ENCODE assay signal across 8 mouse cellular contexts in the genomic region with DNA sequence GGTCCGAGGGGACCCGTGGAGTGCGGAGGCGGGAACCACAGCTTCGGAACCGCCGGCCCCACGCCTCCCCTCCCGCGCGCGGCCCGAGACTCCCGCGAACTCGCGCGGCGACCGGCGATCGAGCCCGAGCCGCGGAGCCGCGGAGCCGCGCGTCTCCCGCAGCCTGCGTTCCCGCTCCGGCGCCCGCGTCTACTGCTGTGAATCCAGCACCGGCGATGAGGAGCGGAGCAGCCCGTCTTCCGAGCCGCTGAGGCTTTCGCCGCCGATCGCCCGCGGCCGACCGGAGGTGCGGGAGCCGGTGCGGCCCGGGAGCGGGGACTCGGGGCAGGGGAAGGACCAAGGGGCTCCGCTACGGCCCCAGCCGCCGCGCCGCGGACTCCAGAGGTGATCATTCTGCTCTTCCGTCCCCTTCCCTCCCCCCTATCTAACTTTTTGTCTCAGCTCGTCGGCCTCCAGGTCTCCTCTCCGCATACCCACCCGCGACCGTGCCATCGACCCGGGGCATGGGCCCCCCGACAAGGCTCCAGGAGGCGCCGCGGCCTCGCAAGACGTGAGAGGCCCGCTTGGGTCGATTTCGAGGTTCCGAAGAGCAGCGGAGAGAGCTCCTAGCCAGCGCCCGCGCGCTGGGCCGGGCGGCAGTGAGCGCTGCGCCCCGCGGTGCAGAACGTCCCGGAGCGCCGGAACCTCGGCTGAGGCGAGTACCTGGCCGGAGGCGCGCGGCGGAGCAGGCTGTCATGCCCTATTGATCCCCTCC. TPM values are rescaled to one million over a fixed set of nuclear protein-coding genes. Genes with fewer than 3 reads are reported as not detected.
DNase-seq lines count a peak whose midpoint lies in the region; ATAC-seq lines count a peak whose summit lies in the region.

No protein-coding gene starts in this region.

- peak; percentile 66 for DNase-seq in embryo, embryonic 11 days
- DNase-seq in embryo, embryonic 10 days (ENCODE audit: low spot score) = no peak
- DNase-seq in thymus, postnatal 4 days = peak; percentile 54
- no peak for DNase-seq in thymus, postnatal 0 days (ENCODE audit: low spot score)
- DNase-seq in heart, postnatal 4 days = peak; percentile 53
- DNase-seq in liver, embryonic 13.5 days = no peak
- DNase-seq in cerebellum, postnatal 36 days = no peak

- H3K4me1 ChIP-seq in liver, embryonic 13.5 days (replicated peaks) = peaks cover 20% of the 10 kb centered on the region
- peaks cover 51% of the 10 kb centered on the region; the same call in 1 of the 2 replicates for H3K4me1 ChIP-seq in stomach, embryonic 14.5 days (ENCODE audit: control insufficient read depth, insufficient read depth, low read length)

- no peak for ATAC-seq in liver, embryonic 13.5 days (ENCODE audit: low read depth)
- ATAC-seq in stomach, embryonic 14.5 days (ENCODE audit: insufficient number of reproducible peaks, insufficient read depth, low FRiP score, low read depth) = no peak

- no peaks in the 10 kb centered on the region for H3K9me3 ChIP-seq in liver, embryonic 13.5 days (replicated peaks)
- H3K9me3 ChIP-seq in stomach, embryonic 14.5 days (ENCODE audit: control insufficient read depth, low read depth, low read length) = no peaks in the 10 kb centered on the region

- 0 out of 2 replicates have a peak, but pooled peaks cover 5% of the 10 kb centered on the region for H3K36me3 ChIP-seq in liver, embryonic 13.5 days
- H3K36me3 ChIP-seq in stomach, embryonic 14.5 days (ENCODE audit: control insufficient read depth, insufficient read depth, low read length) = peaks cover 22% of the 10 kb centered on the region; the same call in 1 of the 2 replicates

- under 1% methylated on average over 76 of the region's 105 CpGs for WGBS in liver, embryonic 13.5 days (ENCODE audit: insufficient replicate concordance)
- WGBS in stomach, embryonic 14.5 days = under 1% methylated on average over 90 of the region's 105 CpGs

- H3K27me3 ChIP-seq in liver, embryonic 13.5 days = peaks cover 94% of the 10 kb centered on the region
- H3K27me3 ChIP-seq in stomach, embryonic 14.5 days (ENCODE audit: control insufficient read depth, insufficient read depth, low read length) = no peaks in the 10 kb centered on the region

- peak overlapping the region; percentile 61 for H3K4me3 ChIP-seq in liver, embryonic 13.5 days (replicated peaks)
- peak overlapping the region; percentile 92 for H3K4me3 ChIP-seq in stomach, embryonic 14.5 days (ENCODE audit: low read depth, low read length)

- peak overlapping the region; percentile 63 for H3K9ac ChIP-seq in liver, embryonic 13.5 days
- H3K9ac ChIP-seq in stomach, embryonic 14.5 days (replicated peaks; ENCODE audit: low read depth, low read length) = peak overlapping the region; percentile 91

- H3K4me2 ChIP-seq in liver, embryonic 13.5 days = peak overlapping the region; percentile 66
- H3K4me2 ChIP-seq in stomach, embryonic 14.5 days (replicated peaks; ENCODE audit: low read depth, low read length) = peak overlapping the region; percentile 92

- H3K27ac ChIP-seq in liver, embryonic 13.5 days = no peak overlapping the region
- H3K27ac ChIP-seq in stomach, embryonic 14.5 days (ENCODE audit: low read length) = peak overlapping the region; percentile 89

RNA-seq across cellular contexts. Expression of gene Mn1, which starts 0.4 kb away (rescaled TPM):
- polyA plus RNA-seq in thymus, postnatal 0 days (2015; fragmentation: Nextera tagmentation; extraction: Ambion mirVana) = 2.7 and 2.9 TPM in 2 replicates
- 10 to 100 TPM; 16.5 to 17.7 TPM for total RNA-seq in heart, postnatal 4 days (2021)
- 1.5 and 1.6 TPM in 2 replicates for polyA plus RNA-seq in liver, embryonic 13.5 days (2015; fragmentation: Nextera tagmentation; extraction: Ambion mirVana)
- 17.0 and 18.1 TPM in 2 replicates for polyA plus RNA-seq in stomach, embryonic 14.5 days (2014; fragmentation: Nextera tagmentation; extraction: Ambion mirVana)

Comparison
In these comparisons a context has a peak if more than half of its experiments do, and no peak if none do; other contexts are left out.
1. DNase-seq: peak in embryo, embryonic 11 days (single experiment), thymus, postnatal 4 days (single experiment) and heart, postnatal 4 days (single experiment); none in embryo, embryonic 10 days (single experiment), thymus, postnatal 0 days (single experiment), liver, embryonic 13.5 days (single experiment) and cerebellum, postnatal 36 days (0 of 2).